Mouse (Mus musculus) gastrocnemius, adult 2 months (tissue): ENCODE results near the gene Eaf2. TPM values are rescaled to one million over a fixed set of nuclear protein-coding genes. Genes with fewer than 3 reads are reported as not detected.
A peak's percentile ranks its signal among the peaks of the same experiment; 100 is the strongest.

Source experiments
- DNase-seq: peaks from one replicate; pipeline ENCODE4 v3.0.0; 2022
- H3K27ac ChIP-seq: fragments of 200-600 bp; 2 replicates; pipeline ENCODE4 v1.8.1; 2022; ENCODE audit warnings: mild to moderate bottlenecking
- H3K4me3 ChIP-seq: fragments of 200-600 bp; 2 replicates; pipeline ENCODE4 v1.8.1; 2022; ENCODE audit warnings: mild to moderate bottlenecking, moderate library complexity
- CTCF ChIP-seq: fragments of 200-600 bp; IDR thresholded peaks from 2 replicates; pipeline ENCODE4 v1.8.1; 2022; ENCODE audit warnings: antibody characterized with exemption, mild to moderate bottlenecking, moderate library complexity
- intact Hi-C: fragments of 180-260 bp; cut with DNase I; formaldehyde crosslinking; loops from one replicate; pipeline ENCODE4 v1.15.1; 2025
- long read RNA-seq, 2 experiments: library from polyadenylated mRNA; stranded (forward); transcript quantifications; one replicate each; pipeline ENCODE4 v2.0.0; 2021
- total RNA-seq, 2 experiments: library from RNA; stranded (reverse); gene quantifications; 2 replicates each; pipeline ENCODE4 v1.2.3; 2021

Eaf2 gene
- under 1 TPM in 1 of 2 experiments, not detected in 1; 0.25 TPM for total RNA-seq
- long read RNA-seq, experiment 1, partial matches to known transcripts = 0 of 2 reads
- long read RNA-seq, experiment 1, other reads (novel, unspliced or antisense) = 2 of 2 reads
- long read RNA-seq, experiment 2 = 0 reads

- peak; percentile 97 for DNase-seq
- TF ChIP-seq CTCF = no peak
- intact Hi-C loops = loop anchor here (2.0 kb wide), 1 partner anchor 136 kb away; the partner anchor contains the start of gene Polq
- Histone ChIP-seq H3K4me3 (peak within 1 kb of the TSS; percentile 84), H3K27ac (peak within 1 kb of the TSS; percentile 96)
Observed at GRCm38 (mm10) chr16:36874583-36875275, at the start of gene Eaf2, which contains the start of gene Golgb1. TSS of gene Eaf2 (minus strand) at chr16:36875003. TSS of gene Golgb1 (plus strand) at chr16:36875140.

GRCm38 (mm10) chr16:36924312-36924711 is 49.5 kb upstream of the Eaf2 start:
- TF ChIP-seq CTCF = no peak
- DNase-seq = no peak
- Histone ChIP-seq H3K27ac (no peak overlapping the region), H3K4me3 (no peak overlapping the region)
- intact Hi-C loops = no loop called here

GRCm38 (mm10) chr16:36921980-36922379 is 47.2 kb upstream of the Eaf2 start:
- no peak for DNase-seq
- intact Hi-C loops = no loop called here
- H3K27ac ChIP-seq = no peak overlapping the region
- H3K4me3 ChIP-seq = no peak overlapping the region
- no peak for TF ChIP-seq CTCF

GRCm38 (mm10) chr16:36921067-36921613 is 46.3 kb upstream of the Eaf2 start:
- TF ChIP-seq CTCF = no peak
- intact Hi-C loops = no loop called here

GRCm38 (mm10) chr16:36920410-36920809 is 45.6 kb upstream of the Eaf2 start:
- H3K27ac ChIP-seq = no peak overlapping the region
- intact Hi-C loops = no loop called here
- DNase-seq = no peak

More at GRCm38 (mm10) chr16:36921067-36921613, 46.3 kb upstream of the Eaf2 start:
- Histone ChIP-seq H3K4me3 (no peak overlapping the region), H3K27ac (no peak overlapping the region)
- DNase-seq = no peak

GRCm38 (mm10) chr16:36918505-36918904 is 43.7 kb upstream of the Eaf2 start:
- H3K27ac ChIP-seq = no peak overlapping the region

More at GRCm38 (mm10) chr16:36920410-36920809, 45.6 kb upstream of the Eaf2 start:
- H3K4me3 ChIP-seq = no peak overlapping the region
- TF ChIP-seq CTCF = no peak

GRCm38 (mm10) chr16:36914195-36914594 is 39.4 kb upstream of the Eaf2 start:
- intact Hi-C loops = no loop called here
- DNase-seq = no peak
- H3K27ac ChIP-seq = no peak overlapping the region
- no peak overlapping the region for H3K4me3 ChIP-seq
- no peak for TF ChIP-seq CTCF

More at GRCm38 (mm10) chr16:36918505-36918904, 43.7 kb upstream of the Eaf2 start:
- intact Hi-C loops = no loop called here
- H3K4me3 ChIP-seq = no peak overlapping the region
- TF ChIP-seq CTCF = no peak
- DNase-seq = no peak

- no peak overlapping the region for H3K4me3 ChIP-seq
- no peak for DNase-seq
- TF ChIP-seq CTCF = no peak
- intact Hi-C loops = no loop called here
- no peak overlapping the region for H3K27ac ChIP-seq
Observed at GRCm38 (mm10) chr16:36912311-36912710, 37.5 kb upstream of the Eaf2 start.

GRCm38 (mm10) chr16:36911909-36912308 is 37.1 kb upstream of the Eaf2 start:
- no peak for DNase-seq
- intact Hi-C loops = no loop called here
- no peak overlapping the region for H3K27ac ChIP-seq
- H3K4me3 ChIP-seq = no peak overlapping the region
- no peak for TF ChIP-seq CTCF

GRCm38 (mm10) chr16:36903156-36903555 is 28.4 kb upstream of the Eaf2 start:
- intact Hi-C loops = no loop called here
- H3K4me3 ChIP-seq = no peak overlapping the region
- no peak for TF ChIP-seq CTCF
- H3K27ac ChIP-seq = no peak overlapping the region
- DNase-seq = no peak

- intact Hi-C loops = no loop called here
- Histone ChIP-seq H3K4me3 (no peak overlapping the region), H3K27ac (no peak overlapping the region)
- no peak for TF ChIP-seq CTCF
- DNase-seq = no peak
Observed at GRCm38 (mm10) chr16:36896712-36897111, 21.9 kb upstream of the Eaf2 start.

- no peak for DNase-seq
- intact Hi-C loops = no loop called here
Observed at GRCm38 (mm10) chr16:36893317-36893716, 18.5 kb upstream of the Eaf2 start.

GRCm38 (mm10) chr16:36891415-36891814 is 16.6 kb upstream of the Eaf2 start:
- H3K4me3 ChIP-seq = no peak overlapping the region
- H3K27ac ChIP-seq = no peak overlapping the region
- DNase-seq = no peak
- intact Hi-C loops = no loop called here
- TF ChIP-seq CTCF = no peak

More at GRCm38 (mm10) chr16:36893317-36893716, 18.5 kb upstream of the Eaf2 start:
- no peak for TF ChIP-seq CTCF
- H3K27ac ChIP-seq = no peak overlapping the region
- no peak overlapping the region for H3K4me3 ChIP-seq

- H3K27ac ChIP-seq = no peak overlapping the region
- intact Hi-C loops = no loop called here
- no peak for TF ChIP-seq CTCF
- DNase-seq = no peak
- no peak overlapping the region for H3K4me3 ChIP-seq
Observed at GRCm38 (mm10) chr16:36890559-36890958, 15.8 kb upstream of the Eaf2 start.
